Comparison of ENCODE assay signal across 11 mouse cellular contexts in the genomic region with DNA sequence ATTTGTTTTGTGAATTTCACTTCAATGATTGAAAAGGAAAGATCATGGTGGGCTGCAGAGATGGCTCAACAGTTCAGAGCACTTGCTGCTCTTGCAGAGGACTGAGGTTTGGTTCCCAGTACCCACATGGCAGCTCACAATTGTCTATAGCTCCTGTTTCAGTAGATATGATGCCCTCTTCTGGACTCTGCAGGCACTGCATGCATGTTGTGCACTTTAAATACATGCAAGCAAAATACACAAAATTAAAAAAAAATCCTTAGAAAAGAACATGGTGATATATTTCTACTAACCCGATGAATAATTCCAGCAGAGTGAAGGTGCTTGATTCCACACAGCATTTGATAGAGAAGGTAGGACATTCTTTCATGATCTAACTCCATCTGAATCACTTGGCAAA. TPM values are rescaled to one million over a fixed set of nuclear protein-coding genes. Genes with fewer than 3 reads are reported as not detected.
DNase-seq lines count a peak whose midpoint lies in the region; ATAC-seq and TF ChIP-seq lines count a peak whose summit lies in the region.
"Had no signal": no experiment of that assay in that cellular context is flagged by ENCODE, and none has a peak within 500 bp of the region (broad histone marks: within the 10 kb centered on the region; RNA-seq: fewer than 3 reads in every experiment).

No protein-coding gene starts in this region.

- no peak overlapping the region for H3K4me3 ChIP-seq in intestine, postnatal 0 days (ENCODE audit: low read depth, low read length)
- no peak overlapping the region for H3K4me3 ChIP-seq in intestine, embryonic 16.5 days (ENCODE audit: low read length)
- no peak overlapping the region for H3K4me3 ChIP-seq in midbrain, postnatal 0 days (ENCODE audit: low read depth, low read length)
- H3K4me3 ChIP-seq in midbrain, embryonic 14.5 days (replicated peaks; ENCODE audit: low read depth, low read length), result no peak overlapping the region
- H3K4me3 ChIP-seq: heart, embryonic 15.5 days; liver, embryonic 15.5 days had no signal

- H3K9me3 ChIP-seq in intestine, postnatal 0 days (ENCODE audit: control insufficient read depth), result no peaks in the 10 kb centered on the region
- no peaks in the 10 kb centered on the region for H3K9me3 ChIP-seq in intestine, embryonic 16.5 days (ENCODE audit: control insufficient read depth, low read length)
- no peaks in the 10 kb centered on the region for H3K9me3 ChIP-seq in midbrain, postnatal 0 days (ENCODE audit: low read length)
- no peaks in the 10 kb centered on the region for H3K9me3 ChIP-seq in midbrain, embryonic 14.5 days (ENCODE audit: control insufficient read depth, low read length)
- H3K9me3 ChIP-seq: heart, embryonic 15.5 days; liver, embryonic 15.5 days had no signal

- H3K27ac ChIP-seq in intestine, postnatal 0 days (ENCODE audit: low read depth, low read length), result no peak overlapping the region
- no peak overlapping the region for H3K27ac ChIP-seq in intestine, embryonic 16.5 days (ENCODE audit: low read length)
- H3K27ac ChIP-seq in midbrain, postnatal 0 days (ENCODE audit: low read depth, low read length), result no peak overlapping the region
- H3K27ac ChIP-seq in midbrain, embryonic 14.5 days (replicated peaks; ENCODE audit: low read depth, low read length), result no peak overlapping the region
- H3K27ac ChIP-seq: heart, embryonic 15.5 days; liver, embryonic 15.5 days had no signal

- H3K4me2 ChIP-seq in intestine, postnatal 0 days (replicated peaks; ENCODE audit: low read depth), result no peak overlapping the region
- H3K4me2 ChIP-seq in intestine, embryonic 16.5 days (ENCODE audit: low read depth, low read length), result no peak overlapping the region
- H3K4me2 ChIP-seq in midbrain, postnatal 0 days (ENCODE audit: low read depth, low read length, poor library complexity, severe bottlenecking), result no peak overlapping the region
- H3K4me2 ChIP-seq in midbrain, embryonic 14.5 days (ENCODE audit: low read length), result no peak overlapping the region
- H3K4me2 ChIP-seq: heart, embryonic 15.5 days; liver, embryonic 15.5 days had no signal

- no peaks in the 10 kb centered on the region for H3K4me1 ChIP-seq in intestine, postnatal 0 days (replicated peaks; ENCODE audit: control insufficient read depth, insufficient read depth, low read length)
- no peaks in the 10 kb centered on the region for H3K4me1 ChIP-seq in intestine, embryonic 16.5 days (ENCODE audit: control insufficient read depth, insufficient read depth, low read length)
- no peaks in the 10 kb centered on the region for H3K4me1 ChIP-seq in midbrain, postnatal 0 days (ENCODE audit: insufficient read depth, low read length)
- no peaks in the 10 kb centered on the region for H3K4me1 ChIP-seq in midbrain, embryonic 14.5 days (ENCODE audit: control insufficient read depth, insufficient read depth, low read length)
- H3K4me1 ChIP-seq: heart, embryonic 15.5 days; liver, embryonic 15.5 days had no signal

- DNase-seq in midbrain, postnatal 0 days (ENCODE audit: low spot score), result no peak
- DNase-seq in midbrain, embryonic 14.5 days, result no peak
- DNase-seq in T-cell, adult 2 months (ENCODE audit: low spot score), result peak; percentile 9
- peak; percentile 33 for DNase-seq in thymus, postnatal 14 days
- DNase-seq in frontal cortex, postnatal 36 days (ENCODE audit: low spot score in 2 of 2), result no peak
- no peak for DNase-seq in right cerebral cortex, postnatal 10 days (ENCODE audit: low spot score in 2 of 2)
- DNase-seq: kidney, adult 18-20 months had no signal

- H3K27me3 ChIP-seq in intestine, postnatal 0 days (replicated peaks; ENCODE audit: control insufficient read depth, insufficient read depth, low read length), result no peaks in the 10 kb centered on the region
- no peaks in the 10 kb centered on the region for H3K27me3 ChIP-seq in intestine, embryonic 16.5 days (replicated peaks; ENCODE audit: control insufficient read depth, insufficient read depth, low read length)
- no peaks in the 10 kb centered on the region for H3K27me3 ChIP-seq in midbrain, postnatal 0 days (ENCODE audit: insufficient read depth, low read length)
- H3K27me3 ChIP-seq in midbrain, embryonic 14.5 days (ENCODE audit: control insufficient read depth, insufficient read depth, low read length), result no peaks in the 10 kb centered on the region
- H3K27me3 ChIP-seq: heart, embryonic 15.5 days; liver, embryonic 15.5 days had no signal

- WGBS in intestine, postnatal 0 days, result 96% methylated on average over 1 of the region's 1 CpGs
- 98% methylated on average over 1 of the region's 1 CpGs for WGBS in intestine, embryonic 16.5 days
- 98% methylated on average over 1 of the region's 1 CpGs for WGBS in midbrain, postnatal 0 days
- 96% methylated on average over 1 of the region's 1 CpGs for WGBS in midbrain, embryonic 14.5 days

- no peak for ATAC-seq in intestine, postnatal 0 days
- no peak for ATAC-seq in intestine, embryonic 16.5 days
- no peak for ATAC-seq in midbrain, postnatal 0 days (ENCODE audit: low FRiP score)
- no peak for ATAC-seq in midbrain, embryonic 14.5 days (ENCODE audit: low FRiP score, low TSS enrichment)

- TF ChIP-seq CTCF in intestine, postnatal 0 days (IDR thresholded peaks at IDR 0.05; ENCODE audit: low read depth), result peak; percentile 41
- TF ChIP-seq CTCF in midbrain, postnatal 0 days (IDR thresholded peaks at IDR 0.05), result peak; percentile 44

- no peaks in the 10 kb centered on the region for H3K36me3 ChIP-seq in intestine, postnatal 0 days (ENCODE audit: control insufficient read depth, insufficient read depth)
- H3K36me3 ChIP-seq in intestine, embryonic 16.5 days (ENCODE audit: control insufficient read depth, insufficient read depth, low read length), result no peaks in the 10 kb centered on the region
- H3K36me3 ChIP-seq in midbrain, postnatal 0 days (ENCODE audit: insufficient read depth, low read length), result peaks cover 7% of the 10 kb centered on the region; the same call in 1 of the 2 replicates
- H3K36me3 ChIP-seq in midbrain, embryonic 14.5 days (ENCODE audit: control insufficient read depth, insufficient read depth, low read length), result peaks cover 18% of the 10 kb centered on the region

- no peak overlapping the region for H3K9ac ChIP-seq in intestine, postnatal 0 days (ENCODE audit: low read depth, low read length)
- no peak overlapping the region for H3K9ac ChIP-seq in intestine, embryonic 16.5 days (ENCODE audit: low read depth, low read length)
- no peak overlapping the region for H3K9ac ChIP-seq in midbrain, postnatal 0 days (replicated peaks; ENCODE audit: low read length, poor library complexity, severe bottlenecking)
- no peak overlapping the region for H3K9ac ChIP-seq in midbrain, embryonic 14.5 days (replicated peaks; ENCODE audit: low read length)
- H3K9ac ChIP-seq: heart, embryonic 15.5 days; liver, embryonic 15.5 days had no signal

RNA-seq across cellular contexts. Expression of a gene that starts 44.6 kb away (rescaled TPM):
- polyA plus RNA-seq in intestine, postnatal 0 days (2015; fragmentation: Nextera tagmentation; extraction: Ambion mirVana), result 7.1 and 8.6 TPM in 2 replicates
- polyA plus RNA-seq in intestine, embryonic 16.5 days (2015; fragmentation: Nextera tagmentation; extraction: Ambion mirVana), result 10.2 and 10.3 TPM in 2 replicates
- 102 and 106 TPM in 2 replicates for total RNA-seq in midbrain, postnatal 0 days (2014; rRNA removed)
- polyA plus RNA-seq in midbrain, postnatal 0 days (2015; fragmentation: Nextera tagmentation; extraction: Ambion mirVana), result 24.7 and 32.6 TPM in 2 replicates
- 48.7 and 50.5 TPM in 2 replicates for polyA plus RNA-seq in midbrain, embryonic 14.5 days (2014; fragmentation: Nextera tagmentation; extraction: Ambion mirVana)

Comparison
In these comparisons a context has a peak if more than half of its experiments do, and no peak if none do; other contexts are left out.
1. DNase-seq: peak in T-cell, adult 2 months (single experiment) and thymus, postnatal 14 days (single experiment); none in midbrain, postnatal 0 days (single experiment), midbrain, embryonic 14.5 days (single experiment), frontal cortex, postnatal 36 days (0 of 2) and right cerebral cortex, postnatal 10 days (0 of 2).